23 mouse cellular contexts compared by ENCODE assay signal in the genomic region with DNA sequence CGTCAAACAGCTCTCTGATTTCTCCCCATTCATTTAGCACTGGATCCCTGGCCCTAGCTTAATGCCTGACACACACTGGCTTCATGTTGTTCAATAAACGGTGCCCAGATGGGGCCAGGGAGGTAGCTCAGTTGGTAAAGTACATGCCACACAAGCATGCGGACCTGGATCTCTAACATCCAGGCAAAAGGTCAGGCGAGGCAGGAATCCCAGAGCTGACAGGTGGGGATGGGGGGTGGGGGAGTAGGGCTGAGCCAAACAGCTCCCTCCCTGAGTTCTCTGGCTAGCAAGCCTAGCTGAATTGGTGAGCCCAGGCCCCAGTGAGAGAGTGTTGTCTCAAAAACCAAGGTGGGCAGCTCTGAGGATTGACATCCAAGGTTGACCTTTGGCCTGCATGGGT. TPM values are rescaled to one million over a fixed set of nuclear protein-coding genes. Genes with fewer than 3 reads are reported as not detected.
DNase-seq lines count a peak whose midpoint lies in the region; ATAC-seq and TF ChIP-seq lines count a peak whose summit lies in the region.
"Had no signal": no experiment of that assay in that cellular context is flagged by ENCODE, and none has a peak within 500 bp of the region (broad histone marks: within the 10 kb centered on the region; RNA-seq: fewer than 3 reads in every experiment).

No protein-coding gene starts in this region.

- H3K27ac ChIP-seq in layer of hippocampus, adult 2 months: peak overlapping the region; percentile 50; the same call in 1 of the 2 replicates
- H3K27ac ChIP-seq in embryonic facial prominence, embryonic 12.5 days: peak overlapping the region; percentile 65; the same call in 1 of the 2 replicates

- H3K27me3 ChIP-seq in embryonic facial prominence, embryonic 12.5 days: peaks cover 27% of the 10 kb centered on the region
- H3K27me3 ChIP-seq: midbrain, embryonic 15.5 days had no signal

- WGBS in embryonic facial prominence, embryonic 12.5 days: 48% methylated on average over 4 of the region's 4 CpGs

- no peak overlapping the region for H3K4me2 ChIP-seq in embryonic facial prominence, embryonic 12.5 days (replicated peaks)
- H3K4me2 ChIP-seq: midbrain, embryonic 15.5 days had no signal

- H3K9me3 ChIP-seq in embryonic facial prominence, embryonic 12.5 days: no peaks in the 10 kb centered on the region
- H3K9me3 ChIP-seq: heart, embryonic 10.5 days; midbrain, embryonic 15.5 days had no signal

- peaks cover 29% of the 10 kb centered on the region for H3K4me1 ChIP-seq in embryonic facial prominence, embryonic 12.5 days

- no peaks in the 10 kb centered on the region for H3K36me3 ChIP-seq in embryonic facial prominence, embryonic 12.5 days
- H3K36me3 ChIP-seq: heart, embryonic 10.5 days; midbrain, embryonic 15.5 days had no signal

- H3K9ac ChIP-seq in embryonic facial prominence, embryonic 12.5 days: no peak overlapping the region
- H3K9ac ChIP-seq: liver, postnatal 0 days; midbrain, embryonic 15.5 days had no signal

- DNase-seq in cerebellum, adult 11-12 months: peak; percentile 72
- DNase-seq in cerebellum, adult 8-10 months: no peak
- no peak for DNase-seq in layer of hippocampus, adult 2 months (ENCODE audit: low spot score in 2 of 2)
- DNase-seq in layer of hippocampus, adult 11-12 months (ENCODE audit: low spot score): no peak
- peak; percentile 90 for DNase-seq in brain, adult 2 months (ENCODE audit: low read depth, low spot score)
- DNase-seq in ovary, postnatal 10 days (ENCODE audit: low spot score): no peak
- DNase-seq in retina, embryonic 14.5 days (ENCODE audit: low spot score): no peak
- DNase-seq: adrenal gland, adult 2 months; gastrocnemius, postnatal 36 days; heart, postnatal 10 days; kidney, adult 11 months; kidney, postnatal 36 days; liver; liver, postnatal 0 days; right cerebral cortex, adult 18-20 months; spleen, adult 18-20 months; thymus, postnatal 14 days had no signal

- no peak overlapping the region for H3K4me3 ChIP-seq in layer of hippocampus, adult 2 months
- no peak overlapping the region for H3K4me3 ChIP-seq in embryonic facial prominence, embryonic 12.5 days
- H3K4me3 ChIP-seq: heart, embryonic 10.5 days; midbrain, embryonic 15.5 days had no signal

- ATAC-seq in embryonic facial prominence, embryonic 12.5 days (ENCODE audit: insufficient number of reproducible peaks, insufficient read depth, low FRiP score, low TSS enrichment): no peak
- ATAC-seq: hindbrain, embryonic 16.5 days; liver, postnatal 0 days; midbrain, embryonic 15.5 days had no signal

- no peak for TF ChIP-seq CTCF in layer of hippocampus, adult 2 months (conservative IDR thresholded peaks at IDR 0.05)

RNA-seq across cellular contexts. Expression of a gene that starts 5.5 kb away (rescaled TPM):
- total RNA-seq in layer of hippocampus, adult 2 months (2021): 100 to 1,000 TPM; 189 to 195 TPM
- 25.5 and 26.6 TPM in 2 replicates for polyA plus RNA-seq in embryonic facial prominence, embryonic 12.5 days (2016; fragmentation: Nextera tagmentation; extraction: Ambion mirVana)
- total RNA-seq: neutrophil, adult 5-6 weeks had no signal

RNA-seq across cellular contexts. Expression of a gene that starts 21.8 kb away (rescaled TPM):
- total RNA-seq in layer of hippocampus, adult 2 months (2021): under 1 TPM in 1 of 2 experiments, not detected in 1; 0.88 TPM
- polyA plus RNA-seq in embryonic facial prominence, embryonic 12.5 days (2016; fragmentation: Nextera tagmentation; extraction: Ambion mirVana): 1.1 and 2.0 TPM in 2 replicates
- total RNA-seq: adrenal gland, adult 2 months; gastrocnemius, postnatal 36 days; heart, postnatal 10 days; megakaryocyte progenitor cell, adult 5-6 weeks; neutrophil, adult 5-6 weeks had no signal
- polyA plus RNA-seq: adrenal gland, adult 2 months; midbrain, embryonic 15.5 days had no signal

RNA-seq across cellular contexts. Expression of a gene that starts 51.8 kb away (rescaled TPM):
- total RNA-seq in layer of hippocampus, adult 2 months (2021): 10 to 100 TPM; 24.8 to 26.2 TPM
- 42.9 and 45.9 TPM in 2 replicates for polyA plus RNA-seq in embryonic facial prominence, embryonic 12.5 days (2016; fragmentation: Nextera tagmentation; extraction: Ambion mirVana)

RNA-seq across cellular contexts. Expression of a gene that starts 51.8 kb away (rescaled TPM):
- 10 to 100 TPM; 36.5 to 37.3 TPM for total RNA-seq in layer of hippocampus, adult 2 months (2021)
- 78.9 and 87.6 TPM in 2 replicates for polyA plus RNA-seq in embryonic facial prominence, embryonic 12.5 days (2016; fragmentation: Nextera tagmentation; extraction: Ambion mirVana)

Comparison
In these comparisons a context has a peak if more than half of its experiments do, and no peak if none do; other contexts are left out.
1. DNase-seq: peak in cerebellum, adult 11-12 months (single experiment) and brain, adult 2 months (single experiment); none in cerebellum, adult 8-10 months (single experiment), layer of hippocampus, adult 2 months (0 of 2), layer of hippocampus, adult 11-12 months (single experiment), ovary, postnatal 10 days (single experiment) and retina, embryonic 14.5 days (single experiment).